Mouse (Mus musculus): ENCODE results near the gene Nupr1. TPM values are rescaled to one million over a fixed set of nuclear protein-coding genes. Genes with fewer than 3 reads are reported as not detected.
"Not testable (repeated sequence)": the region's sequence is repeated elsewhere in the genome, so short reads cannot be mapped to it uniquely, and the experiment has no call there.

Gene Nupr1
- polyA plus RNA-seq, 1 experiment from 2014 or later = 182 TPM

- peak; percentile 92 for DNase-seq (ENCODE audit: low spot score)
These were observed 18.8 kb upstream of the Nupr1 start, which contains the start of gene Sgf29 for GRCm38 (mm10) chr7:126649231-126650051. Gene Sgf29, plus strand, starts transcription at chr7:126649309.

GRCm38 (mm10) chr7:126648486-126648885, 17.8 kb upstream of the Nupr1 start:
- Histone ChIP-seq H3K27ac (replicated peaks) (no peak overlapping the region), H3K9ac (ENCODE audit: low read length) (no peak overlapping the region), H3K36me3 (ENCODE audit: control insufficient read depth, insufficient read depth, low read length) (no peaks in the 10 kb centered on the region), H3K4me1 (replicated peaks; ENCODE audit: control insufficient read depth, insufficient read depth) (no peaks in the 10 kb centered on the region), H3K27me3 (ENCODE audit: control insufficient read depth, insufficient read depth, low read length) (no peaks in the 10 kb centered on the region), H3K9me3 (ENCODE audit: control insufficient read depth, low read length) (no peaks in the 10 kb centered on the region), H3K4me3 (ENCODE audit: low read depth, low read length) (no peak overlapping the region), H3K4me2 (replicated peaks; ENCODE audit: low read depth) (peak overlapping the region; percentile 61)
- no peak for ATAC-seq (ENCODE audit: low FRiP score, low TSS enrichment)
- peak; percentile 37 for TF ChIP-seq CTCF (IDR thresholded peaks at IDR 0.05; ENCODE audit: low read depth)
- TF ChIP-seq EP300 (optimal IDR thresholded peaks at IDR 0.05) = no peak
- 73% methylated on average over 4 of the region's 4 CpGs for WGBS
- no peak for DNase-seq (ENCODE audit: low spot score)

More at GRCm38 (mm10) chr7:126649231-126650051, 18.8 kb upstream of the Nupr1 start, which contains the start of gene Sgf29:
- peak within 1 kb of the TSS; percentile 95 for H3K27ac ChIP-seq (replicated peaks)
- no peaks in the 10 kb centered on the region for H3K36me3 ChIP-seq (ENCODE audit: control insufficient read depth, insufficient read depth, low read length)
- 0 out of 2 replicates have a peak, but pooled peaks have one; percentile 1 for TF ChIP-seq CTCF (IDR thresholded peaks at IDR 0.05; ENCODE audit: low read depth)
- TF ChIP-seq EP300 (optimal IDR thresholded peaks at IDR 0.05) = no peak
- peak within 1 kb of the TSS; percentile 63 for H3K4me3 ChIP-seq (ENCODE audit: low read depth, low read length)
- H3K9ac ChIP-seq (ENCODE audit: low read length) = peak within 1 kb of the TSS; percentile 73
- peak; percentile 97 for ATAC-seq (ENCODE audit: low FRiP score, low TSS enrichment)
- no peaks in the 10 kb centered on the region for H3K27me3 ChIP-seq (ENCODE audit: control insufficient read depth, insufficient read depth, low read length)
- H3K9me3 ChIP-seq (ENCODE audit: control insufficient read depth, low read length) = no peaks in the 10 kb centered on the region
- peak within 1 kb of the TSS; percentile 61 for H3K4me2 ChIP-seq (replicated peaks; ENCODE audit: low read depth)
- H3K4me1 ChIP-seq (replicated peaks; ENCODE audit: control insufficient read depth, insufficient read depth) = no peaks in the 10 kb centered on the region
- WGBS = 2% methylated on average over 56 of the region's 57 CpGs

GRCm38 (mm10) chr7:126645708-126646107, 15.0 kb upstream of the Nupr1 start:
- ATAC-seq (ENCODE audit: low FRiP score, low TSS enrichment) = no peak
- TF ChIP-seq EP300 (optimal IDR thresholded peaks at IDR 0.05) (no peak), CTCF (IDR thresholded peaks at IDR 0.05; ENCODE audit: low read depth) (no peak)
- no peaks in the 10 kb centered on the region for H3K9me3 ChIP-seq (ENCODE audit: control insufficient read depth, low read length)
- peak overlapping the region; percentile 8; the same call in 1 of the 2 replicates for H3K9ac ChIP-seq (ENCODE audit: low read length)
- H3K4me3 ChIP-seq (ENCODE audit: low read depth, low read length) = no peak overlapping the region
- H3K4me1 ChIP-seq (replicated peaks; ENCODE audit: control insufficient read depth, insufficient read depth) = no peaks in the 10 kb centered on the region
- no peak for DNase-seq (ENCODE audit: low spot score)
- H3K27me3 ChIP-seq (ENCODE audit: control insufficient read depth, insufficient read depth, low read length) = no peaks in the 10 kb centered on the region
- H3K27ac ChIP-seq (replicated peaks) = no peak overlapping the region
- H3K4me2 ChIP-seq (replicated peaks; ENCODE audit: low read depth) = no peak overlapping the region
- no peaks in the 10 kb centered on the region for H3K36me3 ChIP-seq (ENCODE audit: control insufficient read depth, insufficient read depth, low read length)
- WGBS = 64% methylated on average over 5 of the region's 5 CpGs

- Histone ChIP-seq H3K27ac (replicated peaks) (no peak overlapping the region), H3K9ac (ENCODE audit: low read length) (no peak overlapping the region), H3K36me3 (ENCODE audit: control insufficient read depth, insufficient read depth, low read length) (no peaks in the 10 kb centered on the region), H3K4me1 (replicated peaks; ENCODE audit: control insufficient read depth, insufficient read depth) (no peaks in the 10 kb centered on the region), H3K9me3 (ENCODE audit: control insufficient read depth, low read length) (no peaks in the 10 kb centered on the region), H3K4me2 (replicated peaks; ENCODE audit: low read depth) (no peak overlapping the region), H3K4me3 (ENCODE audit: low read depth, low read length) (no peak overlapping the region), H3K27me3 (ENCODE audit: control insufficient read depth, insufficient read depth, low read length) (no peaks in the 10 kb centered on the region)
- no peak for DNase-seq (ENCODE audit: low spot score)
- no peak for ATAC-seq (ENCODE audit: low FRiP score, low TSS enrichment)
- TF ChIP-seq EP300 (optimal IDR thresholded peaks at IDR 0.05) (no peak), CTCF (IDR thresholded peaks at IDR 0.05; ENCODE audit: low read depth) (no peak)
These were observed 14.3 kb upstream of the Nupr1 start for GRCm38 (mm10) chr7:126644914-126645313.

- no peaks in the 10 kb centered on the region for H3K4me1 ChIP-seq (replicated peaks; ENCODE audit: control insufficient read depth, insufficient read depth)
- 71% methylated on average over 3 of the region's 3 CpGs for WGBS
- no peaks in the 10 kb centered on the region for H3K9me3 ChIP-seq (ENCODE audit: control insufficient read depth, low read length)
- H3K4me3 ChIP-seq (ENCODE audit: low read depth, low read length) = no peak overlapping the region
- no peak overlapping the region for H3K27ac ChIP-seq (replicated peaks)
- no peaks in the 10 kb centered on the region for H3K27me3 ChIP-seq (ENCODE audit: control insufficient read depth, insufficient read depth, low read length)
- DNase-seq (ENCODE audit: low spot score) (no peak), ATAC-seq (ENCODE audit: low FRiP score, low TSS enrichment) (no peak)
- no peaks in the 10 kb centered on the region for H3K36me3 ChIP-seq (ENCODE audit: control insufficient read depth, insufficient read depth, low read length)
- H3K4me2 ChIP-seq (replicated peaks; ENCODE audit: low read depth) = no peak overlapping the region
- no peak for TF ChIP-seq EP300 (optimal IDR thresholded peaks at IDR 0.05)
- no peak for TF ChIP-seq CTCF (IDR thresholded peaks at IDR 0.05; ENCODE audit: low read depth)
- H3K9ac ChIP-seq (ENCODE audit: low read length) = no peak overlapping the region
These were observed 13.7 kb upstream of the Nupr1 start for GRCm38 (mm10) chr7:126644345-126644744.

DNA sequence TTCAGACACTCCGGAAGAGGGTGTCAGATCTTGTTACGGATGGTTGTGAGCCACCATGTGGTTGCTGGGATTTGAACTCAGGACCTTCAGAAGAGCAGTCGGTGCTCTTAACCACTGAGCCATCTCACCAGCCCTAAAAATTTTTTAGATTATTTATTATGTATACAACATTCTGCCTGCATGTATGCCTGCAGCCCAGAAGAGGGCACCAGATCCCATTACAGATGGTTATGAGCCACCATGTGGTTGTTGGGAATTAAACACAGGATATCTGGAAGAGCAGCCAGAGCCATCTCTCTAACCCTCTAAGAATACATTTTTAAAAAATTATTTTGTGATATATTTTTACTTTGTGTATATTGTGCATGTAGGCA, 12.6 kb upstream of the Nupr1 start:
- not testable (repeated sequence) for H3K4me2 ChIP-seq (replicated peaks; ENCODE audit: low read depth); H3K4me3 ChIP-seq (ENCODE audit: low read depth, low read length); H3K27ac ChIP-seq (replicated peaks); DNase-seq (ENCODE audit: low spot score); H3K9ac ChIP-seq (ENCODE audit: low read length); H3K9me3 ChIP-seq (ENCODE audit: control insufficient read depth, low read length); H3K4me1 ChIP-seq (replicated peaks; ENCODE audit: control insufficient read depth, insufficient read depth); H3K27me3 ChIP-seq (ENCODE audit: control insufficient read depth, insufficient read depth, low read length); H3K36me3 ChIP-seq (ENCODE audit: control insufficient read depth, insufficient read depth, low read length)
- TF ChIP-seq CTCF (IDR thresholded peaks at IDR 0.05; ENCODE audit: low read depth) = peak; percentile 83
- peak; percentile 38; the same call in 1 of the 2 replicates for ATAC-seq (ENCODE audit: low FRiP score, low TSS enrichment)
- 30% methylated on average over 2 of the region's 3 CpGs for WGBS
